Mouse (Mus musculus): ENCODE results near the gene H13.
A peak's percentile ranks its signal among the peaks of the same experiment; 100 is the strongest.

H13 gene

DNA sequence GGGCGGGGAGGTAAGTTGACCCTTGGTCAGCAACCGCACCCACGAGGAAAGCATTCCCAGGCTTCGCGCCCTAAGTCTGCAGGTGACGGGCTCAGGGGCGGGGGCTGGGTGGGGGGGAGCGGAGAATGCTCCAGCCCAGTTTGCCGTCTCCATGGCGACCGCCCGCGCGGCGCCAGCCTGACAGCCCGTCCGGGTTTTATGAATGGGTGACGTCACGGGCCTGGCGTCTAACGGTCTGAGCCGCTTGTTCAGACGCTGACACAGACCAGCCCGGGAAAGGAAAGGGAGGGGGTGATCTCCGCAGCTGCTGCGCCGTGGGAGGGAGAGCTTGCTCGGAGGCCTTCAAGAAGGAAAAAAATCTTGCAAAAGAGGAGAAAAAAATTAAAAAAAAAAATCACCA is 65.7 kb downstream of the H13 start:
- peak; percentile 94 for DNase-seq (ENCODE audit: low read depth)

DNA sequence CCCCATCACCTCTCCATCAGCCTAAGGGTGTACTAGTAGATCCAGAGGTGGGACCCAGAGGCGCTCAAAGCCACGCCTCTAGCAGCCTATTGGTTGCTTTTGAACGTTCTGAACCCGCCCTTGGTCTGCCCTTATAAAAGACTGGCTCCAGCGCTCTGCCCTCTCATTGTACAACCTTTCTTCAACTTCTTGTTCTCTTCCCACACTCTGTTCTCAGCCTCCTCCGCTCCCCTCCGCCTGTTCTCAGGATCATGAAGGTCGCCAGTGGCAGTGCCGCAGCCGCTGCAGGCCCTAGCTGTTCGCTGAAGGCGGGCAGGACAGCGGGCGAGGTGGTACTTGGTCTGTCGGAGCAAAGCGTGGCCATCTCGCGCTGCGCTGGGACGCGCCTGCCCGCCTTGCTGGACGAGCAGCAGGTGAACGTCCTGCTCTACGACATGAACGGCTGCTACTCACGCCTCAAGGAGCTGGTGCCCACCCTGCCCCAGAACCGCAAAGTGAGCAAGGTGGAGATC is 66.9 kb downstream of the H13 start, which contains the start of gene Id1:
Gene Id1, plus strand, starts transcription at position 162 of the 512 bp plus-strand sequence.
- peak; percentile 94 for DNase-seq (ENCODE audit: low read depth)

DNA sequence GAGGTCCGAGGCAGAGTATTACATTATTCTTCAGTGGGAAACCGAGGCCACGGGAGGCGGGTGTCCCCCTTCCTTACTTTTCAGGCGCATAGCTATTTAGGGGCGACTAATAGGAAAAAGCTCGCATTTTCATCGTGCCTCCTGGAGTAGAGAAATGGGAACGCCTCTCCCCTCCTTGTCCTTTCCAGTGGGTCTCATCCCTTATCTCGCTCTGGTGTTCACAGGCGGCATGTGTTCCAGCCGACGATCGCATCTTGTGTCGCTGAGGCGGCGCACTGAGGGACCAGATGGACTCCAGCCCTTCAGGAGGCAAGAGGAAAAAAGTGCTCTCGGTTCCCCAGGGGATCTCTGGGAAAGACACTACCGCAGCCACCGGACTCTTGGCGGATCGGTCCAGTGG is 67.5 kb downstream of the H13 start:
- peak; percentile 42 for DNase-seq (ENCODE audit: low read depth)

DNA sequence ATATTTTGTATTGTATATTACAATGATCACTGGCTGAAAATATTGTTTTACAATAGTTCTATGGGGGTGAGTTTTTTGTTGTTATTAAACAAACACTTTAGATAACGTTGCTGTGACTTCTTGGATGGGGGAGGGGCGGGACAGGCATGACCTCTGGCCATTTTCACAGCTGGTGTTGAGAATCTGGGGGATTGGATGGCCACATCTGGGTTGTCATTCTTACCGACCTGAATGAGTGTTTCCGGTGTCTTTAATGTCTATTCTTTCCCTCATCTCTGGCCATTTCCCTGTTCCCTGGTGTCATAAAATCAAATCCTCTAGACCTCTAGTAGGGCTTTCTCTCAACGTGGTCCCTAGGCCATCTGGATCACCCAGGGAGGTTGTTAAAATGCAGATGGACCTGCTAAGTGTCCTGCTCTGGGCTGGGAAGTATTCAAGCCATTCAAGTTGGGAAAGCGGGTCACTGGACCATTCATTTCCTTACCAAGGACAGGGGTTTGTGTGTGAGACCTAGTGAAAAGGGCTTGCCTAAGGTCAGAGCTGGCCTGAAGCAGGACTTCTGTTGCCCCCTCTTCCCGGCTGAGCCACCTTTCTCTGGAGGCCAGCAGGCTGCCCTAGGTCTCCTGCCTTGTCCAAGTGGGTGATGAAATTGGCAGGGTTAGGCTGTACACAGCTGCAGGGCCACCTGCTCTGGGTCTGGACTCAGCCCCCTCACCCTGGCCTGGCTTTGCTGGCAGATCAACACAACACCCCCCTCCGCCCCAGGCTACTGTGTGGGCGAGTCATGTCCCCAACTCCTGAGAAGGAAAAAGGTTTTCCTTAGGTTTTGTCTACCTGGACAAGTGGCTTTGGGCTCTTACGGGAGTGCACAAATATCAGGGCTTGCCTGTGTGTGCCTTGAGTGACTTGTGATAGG is 68.3 kb downstream of the H13 start:
- peak; percentile 26 for DNase-seq (ENCODE audit: low read depth)

DNA sequence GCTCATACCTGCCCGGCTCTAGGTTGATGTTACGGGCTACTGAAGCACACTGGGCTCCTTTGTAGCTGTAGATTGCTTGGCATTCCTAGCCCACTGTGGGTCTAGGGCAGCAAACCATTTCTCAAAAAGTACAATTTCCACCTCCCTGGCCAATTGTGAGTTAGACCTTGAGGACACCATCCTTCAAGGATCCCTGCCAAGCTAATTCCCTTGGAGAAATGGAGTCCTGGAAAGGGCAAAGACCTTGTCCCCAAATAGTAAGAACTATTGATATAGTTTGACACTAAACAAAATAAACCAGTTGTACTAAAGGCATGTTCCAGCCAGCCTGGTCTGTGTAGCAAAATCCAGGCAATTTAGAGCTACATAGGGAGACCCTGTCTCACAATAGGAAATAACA is 69.1 kb downstream of the H13 start:
- DNase-seq (ENCODE audit: low read depth), result no peak

DNA sequence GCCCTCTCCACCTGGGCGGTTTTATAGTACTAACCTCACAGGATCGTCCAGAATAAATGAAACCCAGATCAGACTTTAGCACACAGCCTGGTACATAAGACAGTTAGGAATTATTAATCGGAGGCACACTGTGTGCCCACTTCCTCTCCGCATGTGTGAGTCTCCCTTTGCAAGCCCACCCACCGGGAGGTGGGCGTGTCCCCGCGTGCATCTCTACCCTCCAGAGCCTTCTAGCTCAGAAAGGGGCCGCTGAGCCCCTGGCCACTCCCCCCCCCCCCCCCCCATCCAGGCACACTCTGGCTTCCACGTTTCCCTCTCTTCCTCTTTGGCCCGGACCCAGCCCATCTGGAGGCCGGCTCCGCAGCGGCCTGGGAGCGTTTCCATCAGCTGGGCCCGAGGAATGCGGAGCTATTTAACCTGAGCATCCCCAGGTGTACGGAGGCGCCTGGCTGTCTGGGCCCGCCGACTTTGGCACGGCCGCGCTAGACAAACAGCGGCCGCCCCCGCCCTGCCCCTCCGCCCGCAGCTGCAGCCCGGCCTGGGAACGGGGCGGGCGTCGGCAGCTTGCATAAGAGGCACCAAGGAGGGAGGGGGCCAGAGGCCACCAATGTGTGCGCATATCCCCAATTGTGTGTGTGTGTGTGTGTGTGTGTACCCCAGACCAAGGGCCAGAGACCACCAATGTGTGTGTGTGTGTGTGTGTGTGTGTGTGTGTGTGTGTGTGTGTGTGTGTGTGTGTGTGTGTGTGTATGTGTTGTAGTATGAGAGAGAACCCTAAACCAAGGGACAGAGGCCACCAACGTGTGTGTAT is 70.0 kb downstream of the H13 start:
- DNase-seq (ENCODE audit: low read depth), result peak; percentile 91

DNA sequence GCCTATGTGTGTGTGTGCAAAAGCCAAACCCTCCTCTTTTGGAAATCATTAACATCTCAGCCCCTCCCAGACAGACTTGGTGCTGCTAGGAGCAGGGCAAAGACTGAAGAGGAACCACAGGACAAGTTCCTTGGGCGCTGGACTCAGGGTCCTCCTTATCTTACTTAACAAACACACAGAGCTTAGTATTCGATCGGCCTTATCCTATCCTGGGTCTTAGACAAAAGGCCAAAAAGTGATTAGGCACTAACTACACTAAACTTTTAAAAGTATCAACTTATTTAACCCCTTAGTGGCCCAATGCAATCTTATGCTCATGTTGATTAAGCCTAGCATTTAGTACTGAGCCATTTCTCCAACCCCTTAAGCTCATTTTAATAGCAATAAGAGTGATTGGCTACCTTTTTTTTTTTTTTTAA is 70.6 kb downstream of the H13 start:
- peak; percentile 91 for DNase-seq (ENCODE audit: low read depth)

DNA sequence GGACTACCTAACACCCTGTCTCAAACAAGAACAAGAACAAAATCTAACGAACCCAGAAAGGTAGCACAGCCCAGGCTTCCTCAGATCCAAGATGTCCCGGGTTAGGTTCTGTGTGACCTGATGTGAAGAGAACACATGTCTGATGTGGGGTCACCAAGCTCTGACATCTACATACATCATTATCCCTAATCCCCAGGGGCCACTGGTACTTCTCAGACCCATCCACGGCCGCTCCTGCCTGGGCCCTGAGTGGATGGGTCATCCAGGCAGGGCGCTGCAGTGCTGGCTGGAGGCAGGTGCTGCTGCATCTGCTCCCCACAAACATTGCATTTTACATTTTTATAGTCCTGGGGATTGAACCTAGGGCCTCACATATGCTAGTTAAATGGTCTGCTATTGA is 71.2 kb downstream of the H13 start:
- DNase-seq (ENCODE audit: low read depth), result no peak

DNA sequence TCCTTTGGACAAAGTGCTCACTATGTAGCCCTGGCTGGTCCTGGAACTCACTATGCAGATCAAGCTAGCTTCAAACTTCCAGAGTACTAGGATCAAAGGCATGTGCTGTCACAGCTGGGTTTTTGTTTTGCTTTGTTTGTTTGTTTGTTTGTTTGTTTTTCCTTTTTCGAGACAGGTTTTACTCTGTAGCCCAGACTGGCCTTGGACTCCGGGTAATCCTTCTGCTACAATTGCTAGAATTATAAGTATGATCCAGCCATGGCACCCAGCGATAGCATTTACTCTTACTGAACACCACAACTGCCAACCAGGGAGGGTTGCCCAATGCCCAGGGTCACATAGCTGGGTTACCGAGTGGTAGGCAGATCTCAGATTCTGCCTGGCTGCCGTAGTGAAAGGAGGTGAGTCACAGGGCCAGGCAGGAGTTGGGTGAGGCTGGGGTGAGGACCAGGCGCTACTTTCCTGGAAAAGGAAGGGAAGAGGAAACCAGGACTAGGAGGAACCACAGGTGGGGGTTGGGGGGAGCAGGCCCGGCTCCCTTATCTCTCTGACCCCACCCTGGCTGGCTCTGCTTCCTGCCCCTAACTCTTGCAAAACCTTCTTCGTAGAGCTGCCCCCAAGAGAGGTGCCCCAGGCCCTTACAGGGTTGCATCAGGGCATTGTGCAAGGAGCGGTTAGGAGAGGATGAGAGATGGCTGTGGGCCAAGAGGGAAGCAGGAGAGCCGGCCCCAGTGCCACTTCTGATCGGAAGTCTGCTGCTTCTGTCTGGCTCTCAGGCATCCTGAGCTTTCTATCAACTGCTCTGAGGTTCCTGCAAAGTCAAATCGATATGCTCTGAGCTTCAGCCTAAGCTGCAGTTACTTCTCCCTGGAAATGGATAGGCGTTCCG is 72.1 kb downstream of the H13 start:
- peak; percentile 100 for DNase-seq (ENCODE audit: low read depth)

DNA sequence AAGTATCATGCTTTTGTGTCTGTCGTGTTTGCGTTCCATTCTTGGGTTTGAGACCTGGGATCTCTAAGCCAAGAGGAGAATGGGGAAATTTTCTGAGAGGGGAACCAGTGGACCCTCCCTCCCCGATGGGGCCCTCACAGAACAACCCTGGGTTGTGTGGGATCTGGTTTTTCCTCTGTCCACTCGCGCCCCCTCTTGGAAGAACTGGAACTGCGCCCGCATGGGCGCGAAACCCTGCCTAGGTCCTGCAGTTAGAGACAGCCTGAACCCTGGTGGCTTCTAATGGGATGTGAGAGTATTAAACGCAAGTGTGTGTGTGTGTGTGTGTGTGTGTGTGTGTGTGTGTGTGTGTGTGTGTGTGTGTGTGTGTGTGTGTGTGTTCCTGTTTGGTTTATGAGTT is 73.2 kb downstream of the H13 start:
- peak; percentile 95 for DNase-seq (ENCODE audit: low read depth)

DNA sequence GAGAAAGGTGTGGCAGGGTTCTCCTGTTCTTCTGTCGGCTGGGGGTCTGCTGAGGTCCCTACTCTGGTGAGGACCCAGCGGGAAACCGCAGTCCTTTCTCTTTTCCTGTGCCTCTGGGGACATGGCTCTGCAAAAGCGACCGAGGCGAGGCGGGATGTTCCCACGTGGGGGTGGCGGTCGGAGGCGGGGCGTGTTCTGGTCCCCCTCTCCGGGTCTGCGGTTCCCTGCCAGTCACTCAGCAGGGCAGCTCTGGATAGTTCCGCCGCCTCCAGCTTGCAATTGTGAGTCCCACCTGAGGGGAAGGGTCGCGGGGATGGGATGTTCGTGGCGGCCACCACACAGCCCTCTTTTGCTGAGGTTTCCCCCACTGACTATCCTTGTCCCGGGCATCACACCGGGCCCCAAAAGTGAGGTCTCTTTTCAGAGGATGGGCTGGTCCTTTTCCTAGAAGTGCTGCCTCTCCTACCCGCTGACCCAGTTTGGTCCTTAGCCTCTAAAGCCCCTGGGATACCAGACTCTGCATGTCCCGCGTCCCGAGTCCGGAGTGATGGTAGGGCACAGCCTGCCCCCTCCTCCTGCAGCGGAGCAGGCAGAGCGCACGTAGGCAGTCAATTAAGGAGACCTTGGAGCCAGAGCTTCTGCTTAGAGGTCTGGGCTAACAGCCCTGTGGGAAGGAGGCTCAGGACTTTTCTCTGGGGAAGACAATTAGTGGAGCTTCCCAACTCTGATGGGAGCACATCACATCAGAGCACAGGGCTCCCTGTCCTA is 84.9 kb downstream of the H13 start, which contains the start of gene Cox4i2:
Gene Cox4i2, plus strand, starts transcription at position 230 of the 768 bp plus-strand sequence.
- DNase-seq (ENCODE audit: low read depth), result no peak

DNA sequence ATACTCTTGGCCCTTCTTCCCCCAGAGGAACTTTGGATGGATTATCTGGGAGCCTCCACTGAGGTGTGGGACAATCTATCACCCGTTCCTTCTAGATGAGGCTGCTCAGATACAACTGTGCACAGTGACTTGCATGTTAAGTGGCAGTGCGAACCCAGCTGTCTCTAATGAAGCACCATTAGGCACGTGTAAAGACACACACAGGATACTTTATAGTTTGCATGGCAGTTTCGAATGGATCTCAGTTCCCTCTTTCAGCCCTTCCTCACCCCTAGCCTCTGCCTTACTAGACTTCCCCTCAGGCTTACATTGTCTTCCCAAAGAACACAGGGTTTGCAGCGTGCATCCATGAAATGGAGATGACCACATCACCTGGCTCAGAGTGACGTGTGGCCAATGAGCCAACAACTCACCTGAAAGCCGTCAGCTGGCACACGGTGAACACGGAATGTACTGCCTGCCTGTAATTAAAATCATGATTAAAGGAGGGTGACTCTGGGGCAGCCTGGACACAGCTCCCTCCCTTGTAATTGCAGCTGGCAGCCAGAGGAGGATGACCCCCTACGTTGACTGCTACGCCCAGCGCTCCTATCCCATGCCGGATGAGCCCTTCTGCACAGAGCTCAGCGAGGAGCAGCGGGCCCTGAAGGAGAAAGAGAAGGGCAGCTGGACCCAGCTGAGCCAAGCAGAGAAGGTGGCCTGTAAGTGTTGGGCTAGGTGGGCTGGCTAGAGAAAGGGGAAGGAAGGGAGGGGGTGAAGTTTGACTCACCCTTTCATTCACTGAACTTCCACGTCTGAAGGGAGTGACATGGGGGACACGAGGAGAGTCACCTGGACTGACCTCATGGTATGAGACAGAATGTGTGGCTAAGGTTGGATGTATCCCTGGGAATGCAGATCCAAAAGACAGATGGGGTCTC is 87.5 kb downstream of the H13 start:
- DNase-seq (ENCODE audit: low read depth), result no peak

DNA sequence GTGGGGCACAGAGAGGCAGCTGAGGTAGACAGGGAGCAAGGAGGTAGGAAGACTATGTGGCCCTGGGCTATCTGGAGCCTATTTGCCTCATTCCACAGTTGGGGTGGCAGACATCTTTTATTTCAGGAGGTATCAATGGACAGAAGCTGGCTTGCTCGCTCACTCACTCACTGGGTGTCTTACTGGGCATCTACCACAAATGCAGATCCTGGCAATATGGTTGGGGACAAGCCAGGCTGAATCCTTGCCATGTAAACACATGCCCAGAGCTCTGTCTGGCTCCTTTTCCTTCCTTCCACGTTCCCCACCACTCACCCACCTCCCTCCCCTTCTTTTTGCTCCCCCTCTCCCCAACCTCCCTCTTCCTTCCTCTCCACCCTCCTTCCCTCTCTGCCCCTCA is 88.2 kb downstream of the H13 start:
- DNase-seq (ENCODE audit: low read depth), result no peak
